Mouse (Mus musculus): ENCODE measurements around the gene Camkk1.

Camkk1 gene

GRCm38 (mm10) chr11:73049335-73049734 is 30.5 kb downstream of the Camkk1 start:
- DNase-seq (ENCODE audit: low spot score in 2 of 2): peak; percentile 50 to 62

- no peak for DNase-seq (ENCODE audit: low spot score in 2 of 2)
Measured at GRCm38 (mm10) chr11:73052795-73053194, 34.0 kb downstream of the Camkk1 start.

GRCm38 (mm10) chr11:73057701-73058100 is 38.9 kb downstream of the Camkk1 start:
- DNase-seq (ENCODE audit: low spot score in 2 of 2): no peak

GRCm38 (mm10) chr11:73059630-73060029 is 40.8 kb downstream of the Camkk1 start:
- DNase-seq (ENCODE audit: low spot score in 2 of 2): no peak

- DNase-seq (ENCODE audit: low spot score in 2 of 2): no peak
Measured at GRCm38 (mm10) chr11:73061413-73061812, 42.6 kb downstream of the Camkk1 start.

GRCm38 (mm10) chr11:73071839-73072238 is 53.0 kb downstream of the Camkk1 start:
- DNase-seq (ENCODE audit: low spot score in 2 of 2): no peak

GRCm38 (mm10) chr11:73076295-73076694 is 57.5 kb downstream of the Camkk1 start:
- DNase-seq (ENCODE audit: low spot score in 2 of 2): no peak

GRCm38 (mm10) chr11:73076733-73077132 is 57.9 kb downstream of the Camkk1 start:
- DNase-seq (ENCODE audit: low spot score in 2 of 2): no peak

GRCm38 (mm10) chr11:73077211-73077720 is 58.5 kb downstream of the Camkk1 start:
- no peak for DNase-seq (ENCODE audit: low spot score in 2 of 2)

- no peak for DNase-seq (ENCODE audit: low spot score in 2 of 2)
Measured at GRCm38 (mm10) chr11:73078615-73079014, 59.8 kb downstream of the Camkk1 start.

GRCm38 (mm10) chr11:73080306-73080705 is 61.5 kb downstream of the Camkk1 start:
- no peak for DNase-seq (ENCODE audit: low spot score in 2 of 2)

GRCm38 (mm10) chr11:73084303-73084702 is 65.5 kb downstream of the Camkk1 start:
- DNase-seq (ENCODE audit: low spot score in 2 of 2): no peak

- DNase-seq (ENCODE audit: low spot score in 2 of 2): peak in 1 of 2 experiments; percentile 6
Measured at GRCm38 (mm10) chr11:73084804-73085231, 66.0 kb downstream of the Camkk1 start.

- DNase-seq (ENCODE audit: low spot score in 2 of 2): no peak
Measured at GRCm38 (mm10) chr11:73085391-73085790, 66.6 kb downstream of the Camkk1 start.

- no peak for DNase-seq (ENCODE audit: low spot score in 2 of 2)
Measured at GRCm38 (mm10) chr11:73087700-73088480, 69.1 kb downstream of the Camkk1 start.

GRCm38 (mm10) chr11:73090283-73090682 is 71.5 kb downstream of the Camkk1 start, which contains the start of gene Itgae:
Gene Itgae, plus strand, starts transcription at chr11:73090583.
- DNase-seq (ENCODE audit: low spot score in 2 of 2): no peak

- no peak for DNase-seq (ENCODE audit: low spot score in 2 of 2)
Measured at GRCm38 (mm10) chr11:73090826-73091225, 72.0 kb downstream of the Camkk1 start.
